Mouse (Mus musculus) hindbrain, embryonic 16.5 days (tissue): Measurements from ENCODE around the gene Otog. TPM values are rescaled to one million over a fixed set of nuclear protein-coding genes. Genes with fewer than 3 reads are reported as not detected.
A peak's percentile ranks its signal among the peaks of the same experiment; 100 is the strongest.

ENCODE experiments used
- ATAC-seq: fragments of 200-750 bp; cut with Nextera tagmentation; 2 replicates; pipeline ENCODE4 v1.8.0; 2017; ENCODE audit warnings: moderate TSS enrichment, moderate library complexity
- H3K27ac ChIP-seq: fragments of 300-500 bp; sonication (generic); 2 replicates; pipeline ENCODE4 v1.5.1; 2014; ENCODE audit warnings: low read depth, mild to moderate bottlenecking, control low read depth, low read length, moderate library complexity
- H3K27me3 ChIP-seq: fragments of 300-500 bp; sonication (generic); replicated peaks from 2 replicates; pipeline ENCODE4 v1.6.1; 2014; ENCODE audit warnings: low read length; ENCODE audit not compliant: control insufficient read depth, insufficient read depth
- H3K36me3 ChIP-seq: fragments of 300-500 bp; sonication (generic); 2 replicates; pipeline ENCODE4 v1.6.1; 2014; ENCODE audit warnings: mild to moderate bottlenecking, low read length, moderate library complexity, mixed read lengths; ENCODE audit not compliant: control insufficient read depth, insufficient read depth
- H3K4me1 ChIP-seq: fragments of 300-500 bp; sonication (generic); 2 replicates; pipeline ENCODE4 v1.6.1; 2014; ENCODE audit warnings: low read depth, low read length; ENCODE audit not compliant: control insufficient read depth, insufficient read depth
- H3K4me2 ChIP-seq: fragments of 300-500 bp; sonication (generic); 2 replicates; pipeline ENCODE4 v1.6.1; 2014; ENCODE audit warnings: mild to moderate bottlenecking, low read length, control low read depth, moderate library complexity
- H3K4me3 ChIP-seq: fragments of 300-500 bp; sonication (generic); 2 replicates; pipeline ENCODE4 v1.5.1; 2014; ENCODE audit warnings: mild to moderate bottlenecking, low read length, control low read depth, moderate library complexity
- H3K9ac ChIP-seq: fragments of 300-500 bp; sonication (generic); 2 replicates; pipeline ENCODE4 v1.6.1; 2014; ENCODE audit warnings: low read depth, mild to moderate bottlenecking, control low read depth, low read length, moderate library complexity
- H3K9me3 ChIP-seq: fragments of 300-500 bp; sonication (generic); 2 replicates; pipeline ENCODE4 v1.6.1; 2014; ENCODE audit warnings: mild to moderate bottlenecking, low read length, moderate library complexity; ENCODE audit not compliant: control insufficient read depth
- WGBS: fragments of 180-500 bp; shearing (Covaris S2); extraction: QIAGEN DNeasy Blood & Tissue Kit; methylation state at CpG from one replicate; pipeline ENCODE4 v1.1.7; 2014; 5-methylcytosine and 5-hydroxymethylcytosine counted together
- polyA plus RNA-seq: library from polyadenylated mRNA; unstranded; fragments of >200 nt; fragmentation: Nextera tagmentation; extraction: Ambion mirVana; gene quantifications from 2 replicates; pipeline ENCODE4 v1.2.1, GENCODE M21; 2015

Gene Otog
- polyA plus RNA-seq, 1 experiment from 2014 or later = 0.03 TPM

DNA sequence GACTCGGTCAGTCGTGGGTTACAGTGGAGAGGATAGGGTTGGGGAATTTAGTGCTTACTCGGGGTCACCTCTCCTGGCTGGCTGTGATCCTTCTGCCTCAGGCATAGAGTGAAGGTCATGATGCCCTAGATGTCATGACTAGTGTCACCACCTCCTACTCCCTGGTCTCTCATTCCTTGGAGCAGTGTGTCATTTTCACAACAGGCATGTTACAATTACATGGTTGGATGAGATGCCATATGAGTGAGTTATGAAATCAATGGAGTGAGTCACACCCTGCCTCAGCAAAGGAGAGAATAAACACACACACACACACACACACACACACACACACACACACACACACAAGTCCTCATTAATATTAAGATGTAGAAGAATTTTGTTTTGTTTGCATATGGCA lies 6.8 kb downstream of the Otog start:
- no peaks in the 10 kb centered on the region for H3K4me1 ChIP-seq
- H3K4me3 ChIP-seq = no peak overlapping the region
- H3K27me3 ChIP-seq = no peaks in the 10 kb centered on the region
- H3K9me3 ChIP-seq = no peaks in the 10 kb centered on the region
- ATAC-seq = no peak
- no peaks in the 10 kb centered on the region for H3K36me3 ChIP-seq
- WGBS = 85% methylated on average over 3 of the region's 3 CpGs
- no peak overlapping the region for H3K9ac ChIP-seq
- H3K4me2 ChIP-seq = no peak overlapping the region
- H3K27ac ChIP-seq = no peak overlapping the region

- no peak overlapping the region for H3K4me2 ChIP-seq
- H3K4me1 ChIP-seq = no peaks in the 10 kb centered on the region
- WGBS = 82% methylated on average over 4 of the region's 4 CpGs
- H3K27me3 ChIP-seq = no peaks in the 10 kb centered on the region
- no peaks in the 10 kb centered on the region for H3K36me3 ChIP-seq
- H3K4me3 ChIP-seq = no peak overlapping the region
- ATAC-seq = no peak
- H3K9ac ChIP-seq = no peak overlapping the region
- no peaks in the 10 kb centered on the region for H3K9me3 ChIP-seq
- no peak overlapping the region for H3K27ac ChIP-seq
These were observed 11.1 kb downstream of the Otog start for GRCm38 (mm10) chr7:46251841-46252240.

- Histone ChIP-seq H3K9me3 (no peaks in the 10 kb centered on the region), H3K4me1 (no peaks in the 10 kb centered on the region), H3K27me3 (no peaks in the 10 kb centered on the region), H3K27ac (no peak overlapping the region), H3K4me3 (no peak overlapping the region), H3K9ac (no peak overlapping the region), H3K4me2 (no peak overlapping the region), H3K36me3 (no peaks in the 10 kb centered on the region)
- ATAC-seq = no peak
- 75% methylated on average over 5 of the region's 5 CpGs for WGBS
These were observed 35.4 kb downstream of the Otog start for GRCm38 (mm10) chr7:46276156-46276555.

- Histone ChIP-seq H3K27me3 (no peaks in the 10 kb centered on the region), H3K36me3 (no peaks in the 10 kb centered on the region), H3K9ac (no peak overlapping the region), H3K4me3 (no peak overlapping the region), H3K4me1 (peaks cover 2% of the 10 kb centered on the region), H3K27ac (no peak overlapping the region), H3K4me2 (no peak overlapping the region), H3K9me3 (no peaks in the 10 kb centered on the region)
- 17% methylated on average over 6 of the region's 6 CpGs for WGBS
- ATAC-seq = 0 out of 2 replicates have a peak, but pooled peaks have one; percentile 27
These were observed 39.2 kb downstream of the Otog start for GRCm38 (mm10) chr7:46279946-46280345.

DNA sequence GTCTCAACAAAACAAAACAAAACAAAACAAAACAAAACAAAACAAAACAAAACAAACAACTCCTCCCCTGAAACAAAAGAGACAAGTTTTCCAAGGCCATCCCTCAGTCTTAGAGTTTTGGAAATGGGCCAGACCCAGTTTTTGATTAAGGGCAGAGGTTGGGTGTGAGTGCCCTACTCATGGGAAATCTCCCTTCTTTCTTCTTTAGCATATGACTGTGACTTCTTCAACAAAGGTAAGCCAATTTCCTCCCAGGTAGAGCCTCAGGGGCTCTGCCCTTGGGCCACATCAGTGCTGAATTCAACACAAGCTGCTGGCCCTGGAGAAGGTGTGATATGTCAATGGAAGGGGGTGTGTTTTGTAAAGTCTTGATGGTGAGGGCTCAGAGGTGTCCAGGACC lies 40.1 kb downstream of the Otog start:
- H3K9ac ChIP-seq = no peak overlapping the region
- H3K4me3 ChIP-seq = no peak overlapping the region
- no peaks in the 10 kb centered on the region for H3K36me3 ChIP-seq
- no peaks in the 10 kb centered on the region for H3K27me3 ChIP-seq
- H3K9me3 ChIP-seq = no peaks in the 10 kb centered on the region
- H3K4me1 ChIP-seq = peaks cover 2% of the 10 kb centered on the region
- H3K27ac ChIP-seq = no peak overlapping the region
- ATAC-seq = no peak
- H3K4me2 ChIP-seq = no peak overlapping the region

DNA sequence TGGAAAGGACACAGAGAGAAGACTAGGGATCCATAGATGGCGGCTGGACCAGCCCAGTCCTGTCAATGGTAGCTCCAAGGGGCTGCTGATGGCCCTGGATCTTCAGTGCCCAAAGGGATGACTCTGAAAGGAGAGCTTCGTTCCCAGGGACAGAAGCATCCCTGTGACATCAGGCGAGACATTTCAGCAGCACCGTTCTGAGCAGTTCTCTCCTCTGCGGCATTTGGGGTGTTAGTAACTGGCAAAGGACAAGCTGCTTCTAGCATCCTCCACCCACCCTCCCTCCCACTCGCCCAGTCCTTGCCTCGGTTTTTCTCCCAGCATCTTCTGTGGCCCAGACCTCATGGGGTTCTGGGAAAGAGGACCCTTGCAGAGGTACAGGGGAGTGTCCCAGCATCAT lies 41.5 kb downstream of the Otog start:
- no peak overlapping the region for H3K4me2 ChIP-seq
- ATAC-seq = no peak
- no peaks in the 10 kb centered on the region for H3K27me3 ChIP-seq
- H3K4me3 ChIP-seq = no peak overlapping the region
- H3K36me3 ChIP-seq = no peaks in the 10 kb centered on the region
- no peak overlapping the region for H3K9ac ChIP-seq
- no peaks in the 10 kb centered on the region for H3K9me3 ChIP-seq
- H3K4me1 ChIP-seq = peaks cover 2% of the 10 kb centered on the region
- H3K27ac ChIP-seq = no peak overlapping the region
- 62% methylated on average over 6 of the region's 7 CpGs for WGBS

- Histone ChIP-seq H3K27ac (no peak overlapping the region), H3K4me3 (no peak overlapping the region), H3K4me1 (peaks cover 2% of the 10 kb centered on the region), H3K9me3 (no peaks in the 10 kb centered on the region), H3K36me3 (no peaks in the 10 kb centered on the region), H3K4me2 (no peak overlapping the region), H3K27me3 (no peaks in the 10 kb centered on the region), H3K9ac (no peak overlapping the region)
- WGBS = 70% methylated on average over 10 of the region's 10 CpGs
- 0 out of 2 replicates have a peak, but pooled peaks have one; percentile 44 for ATAC-seq
These were observed 42.9 kb downstream of the Otog start for GRCm38 (mm10) chr7:46283681-46284080.

GRCm38 (mm10) chr7:46285161-46285839 lies 44.5 kb downstream of the Otog start:
- ATAC-seq = no peak
- H3K27me3 ChIP-seq = no peaks in the 10 kb centered on the region
- 90% methylated on average over 12 of the region's 12 CpGs for WGBS
- H3K9me3 ChIP-seq = no peaks in the 10 kb centered on the region
- no peak overlapping the region for H3K4me2 ChIP-seq
- no peak overlapping the region for H3K4me3 ChIP-seq
- H3K9ac ChIP-seq = no peak overlapping the region
- no peaks in the 10 kb centered on the region for H3K36me3 ChIP-seq
- H3K4me1 ChIP-seq = peaks cover 2% of the 10 kb centered on the region
- H3K27ac ChIP-seq = no peak overlapping the region

- Histone ChIP-seq H3K27ac (no peak overlapping the region), H3K4me2 (no peak overlapping the region), H3K27me3 (no peaks in the 10 kb centered on the region), H3K4me1 (peaks cover 2% of the 10 kb centered on the region), H3K9me3 (no peaks in the 10 kb centered on the region), H3K36me3 (no peaks in the 10 kb centered on the region), H3K9ac (no peak overlapping the region), H3K4me3 (no peak overlapping the region)
- ATAC-seq = no peak
- 88% methylated on average over 4 of the region's 4 CpGs for WGBS
These were observed 45.6 kb downstream of the Otog start for GRCm38 (mm10) chr7:46286391-46286790.
